Mouse (Mus musculus) kidney, postnatal 0 days (tissue): ENCODE data around the gene Lrmda. TPM values are rescaled to one million over a fixed set of nuclear protein-coding genes. Genes with fewer than 3 reads are reported as not detected.
A peak's percentile ranks its signal among the peaks of the same experiment; 100 is the strongest.

ENCODE experiments used
- ATAC-seq: fragments of 200-750 bp; cut with Nextera tagmentation; replicated peaks from 2 replicates; pipeline ENCODE4 v1.8.0; 2017; ENCODE audit warnings: low read depth, moderate number of reproducible peaks, moderate TSS enrichment, moderate library complexity; ENCODE audit not compliant: low FRiP score
- DNase-seq: peaks from one replicate; pipeline ENCODE4 v3.0.0-alpha.2; 2016; ENCODE audit warnings: low spot score
- H3K27ac ChIP-seq: fragments of 300-500 bp; sonication (generic); 2 replicates; pipeline ENCODE4 v1.5.1; 2014; ENCODE audit warnings: mild to moderate bottlenecking
- H3K27me3 ChIP-seq: fragments of 300-500 bp; sonication (generic); 2 replicates; pipeline ENCODE4 v1.6.1; 2014; ENCODE audit warnings: low read length, mixed read lengths; ENCODE audit not compliant: insufficient read depth
- H3K36me3 ChIP-seq: fragments of 300-500 bp; sonication (generic); 2 replicates; pipeline ENCODE4 v1.6.1; 2014; ENCODE audit warnings: low read length, mixed read lengths; ENCODE audit not compliant: insufficient read depth
- H3K4me1 ChIP-seq: fragments of 300-500 bp; sonication (generic); replicated peaks from 2 replicates; pipeline ENCODE4 v1.6.1; 2014; ENCODE audit warnings: antibody characterized with exemption, low read length, mixed read lengths; ENCODE audit not compliant: insufficient read depth
- H3K4me2 ChIP-seq: fragments of 300-500 bp; sonication (generic); 2 replicates; pipeline ENCODE4 v1.6.1; 2014; ENCODE audit warnings: mild to moderate bottlenecking, low read length, moderate library complexity, mixed read lengths
- H3K4me3 ChIP-seq: fragments of 300-500 bp; sonication (generic); replicated peaks from 2 replicates; pipeline ENCODE4 v1.5.1; 2014; ENCODE audit warnings: low read depth, low read length
- H3K9ac ChIP-seq: fragments of 300-500 bp; sonication (generic); 2 replicates; pipeline ENCODE4 v1.6.1; 2014; ENCODE audit warnings: low read depth, low read length
- H3K9me3 ChIP-seq: fragments of 300-500 bp; sonication (generic); replicated peaks from 2 replicates; pipeline ENCODE4 v1.6.1; 2016; ENCODE audit warnings: low read length, inconsistent platforms, mixed read lengths
- CTCF ChIP-seq: IDR thresholded peaks from 2 replicates; pipeline ENCODE4 v1.5.1; 2016; ENCODE audit warnings: antibody characterized with exemption, low read depth, mild to moderate bottlenecking, moderate library complexity
- WGBS: fragments of 180-500 bp; shearing (Covaris S2); extraction: QIAGEN DNeasy Blood & Tissue Kit; methylation state at CpG from one replicate; pipeline ENCODE4 v1.1.7; 2014; 5-methylcytosine and 5-hydroxymethylcytosine counted together
- polyA plus RNA-seq: library from polyadenylated mRNA; unstranded; fragments of >200 nt; fragmentation: Nextera tagmentation; extraction: Ambion mirVana; gene quantifications from 2 replicates; pipeline ENCODE4 v1.2.1, GENCODE M21; 2015

Gene Lrmda
- polyA plus RNA-seq, 1 experiment from 2014 or later, result 0.83 TPM

GRCm38 (mm10) chr14:22552841-22553240 lies 533.3 kb downstream of the Lrmda start:
- Histone ChIP-seq H3K4me2 (no peak overlapping the region), H3K27me3 (no peaks in the 10 kb centered on the region), H3K9ac (no peak overlapping the region), H3K9me3 (no peaks in the 10 kb centered on the region), H3K4me1 (no peaks in the 10 kb centered on the region), H3K4me3 (no peak overlapping the region), H3K27ac (no peak overlapping the region), H3K36me3 (no peaks in the 10 kb centered on the region)
- no peak for DNase-seq
- ATAC-seq, result no peak
- 48% methylated on average over 3 of the region's 3 CpGs for whole genome bisulfite sequencing
- no peak for TF ChIP-seq CTCF

GRCm38 (mm10) chr14:22553717-22554116 lies 534.2 kb downstream of the Lrmda start:
- H3K9me3 ChIP-seq, result no peaks in the 10 kb centered on the region
- H3K27ac ChIP-seq, result no peak overlapping the region
- 95% methylated on average over 3 of the region's 3 CpGs for WGBS
- DNase-seq, result no peak
- H3K9ac ChIP-seq, result no peak overlapping the region
- no peak for ATAC-seq
- no peak overlapping the region for H3K4me3 ChIP-seq
- H3K36me3 ChIP-seq, result no peaks in the 10 kb centered on the region
- no peaks in the 10 kb centered on the region for H3K4me1 ChIP-seq
- no peak for TF ChIP-seq CTCF
- H3K27me3 ChIP-seq, result no peaks in the 10 kb centered on the region
- H3K4me2 ChIP-seq, result no peak overlapping the region

GRCm38 (mm10) chr14:22572486-22572885 lies 553.0 kb downstream of the Lrmda start:
- Histone ChIP-seq H3K9me3 (no peaks in the 10 kb centered on the region), H3K4me2 (no peak overlapping the region), H3K4me3 (no peak overlapping the region), H3K27ac (no peak overlapping the region), H3K9ac (no peak overlapping the region), H3K27me3 (no peaks in the 10 kb centered on the region), H3K36me3 (no peaks in the 10 kb centered on the region), H3K4me1 (peaks cover 18% of the 10 kb centered on the region; the same call in 1 of the 2 replicates)
- TF ChIP-seq CTCF, result no peak
- no peak for ATAC-seq
- 88% methylated on average over 5 of the region's 5 CpGs for WGBS
- no peak for DNase-seq

- no peak overlapping the region for H3K9ac ChIP-seq
- 83% methylated on average over 7 of the region's 7 CpGs for WGBS
These were observed 554.1 kb downstream of the Lrmda start for GRCm38 (mm10) chr14:22573585-22573984.

GRCm38 (mm10) chr14:22574006-22574405 lies 554.5 kb downstream of the Lrmda start:
- WGBS, result 82% methylated on average over 4 of the region's 4 CpGs
- Histone ChIP-seq H3K4me2 (no peak overlapping the region), H3K36me3 (no peaks in the 10 kb centered on the region), H3K9me3 (no peaks in the 10 kb centered on the region), H3K4me3 (no peak overlapping the region), H3K27ac (no peak overlapping the region), H3K27me3 (no peaks in the 10 kb centered on the region), H3K9ac (no peak overlapping the region), H3K4me1 (peaks cover 22% of the 10 kb centered on the region; the same call in 1 of the 2 replicates)
- DNase-seq (no peak), ATAC-seq (no peak)
- TF ChIP-seq CTCF, result no peak

More at GRCm38 (mm10) chr14:22573585-22573984, 554.1 kb downstream of the Lrmda start:
- H3K9me3 ChIP-seq, result no peaks in the 10 kb centered on the region
- no peaks in the 10 kb centered on the region for H3K27me3 ChIP-seq
- no peak for DNase-seq
- H3K4me2 ChIP-seq, result no peak overlapping the region
- H3K27ac ChIP-seq, result no peak overlapping the region
- TF ChIP-seq CTCF, result no peak
- H3K4me3 ChIP-seq, result no peak overlapping the region
- H3K4me1 ChIP-seq, result peaks cover 22% of the 10 kb centered on the region; the same call in 1 of the 2 replicates
- no peaks in the 10 kb centered on the region for H3K36me3 ChIP-seq
- no peak for ATAC-seq

- no peak overlapping the region for H3K9ac ChIP-seq
- 0 out of 2 replicates have a peak overlapping the region, but pooled peaks have one; percentile 22 for H3K27ac ChIP-seq
- H3K4me1 ChIP-seq, result peaks cover 22% of the 10 kb centered on the region; the same call in 1 of the 2 replicates
- H3K4me3 ChIP-seq, result no peak overlapping the region
- no peak for TF ChIP-seq CTCF
- H3K9me3 ChIP-seq, result no peaks in the 10 kb centered on the region
- DNase-seq (no peak), ATAC-seq (no peak)
- H3K27me3 ChIP-seq, result no peaks in the 10 kb centered on the region
- H3K4me2 ChIP-seq, result no peak overlapping the region
- no peaks in the 10 kb centered on the region for H3K36me3 ChIP-seq
- WGBS, result 46% methylated on average over 6 of the region's 6 CpGs
These were observed 556.9 kb downstream of the Lrmda start for GRCm38 (mm10) chr14:22576441-22576840.
